Mouse (Mus musculus) adrenal gland, adult (tissue): Measurements from ENCODE around the gene Mrnip.

ENCODE experiments used
- DNase-seq, 2 experiments: peaks; one replicate each; pipeline ENCODE4 v3.0.0; 2022 to 2023; ENCODE audit warnings: low spot score in 1 of 2; ENCODE audit not compliant: inconsistent age in 2 of 2

Gene Mrnip

GRCm38 (mm10) chr11:50240235-50240911 is 66.1 kb downstream of the Mrnip start:
- DNase-seq = peak in 1 of 2 experiments; percentile 46

GRCm38 (mm10) chr11:50243926-50244325 is 69.7 kb downstream of the Mrnip start:
- DNase-seq = peak in 1 of 2 experiments; percentile 31

- DNase-seq = peak in 1 of 2 experiments; percentile 35
Measured at GRCm38 (mm10) chr11:50245269-50245668, 71.0 kb downstream of the Mrnip start.

GRCm38 (mm10) chr11:50248473-50249171 is 74.4 kb downstream of the Mrnip start:
- no peak for DNase-seq
